Mouse (Mus musculus) limb, embryonic 10.5 days (tissue): ENCODE measurements at regions not wholly inside any gene's neighbourhood (a gene's known extent, or its start where the extent isn't known, plus 50 kb on each side); places are given as distances from the start of the nearest gene placed in this dataset.

Experiments used
- DNase-seq: peaks from one replicate; pipeline ENCODE4 v3.0.0-alpha.2; 2017; ENCODE audit warnings: low spot score
- H3K27ac ChIP-seq: fragments of 300-500 bp; sonication (generic); 2 replicates; pipeline ENCODE4 v1.5.1; 2016; ENCODE audit warnings: mild to moderate bottlenecking
- H3K27me3 ChIP-seq: fragments of 300-500 bp; sonication (generic); 2 replicates; pipeline ENCODE4 v1.6.1; 2016; ENCODE audit warnings: low read depth, mild to moderate bottlenecking; ENCODE audit not compliant: poor library complexity, severe bottlenecking
- H3K36me3 ChIP-seq: fragments of 300-500 bp; sonication (generic); 2 replicates; pipeline ENCODE4 v1.6.1; 2016; ENCODE audit warnings: mild to moderate bottlenecking, moderate library complexity
- H3K4me1 ChIP-seq: fragments of 300-500 bp; sonication (generic); 2 replicates; pipeline ENCODE4 v1.6.1; 2016
- H3K4me3 ChIP-seq: fragments of 300-500 bp; sonication (generic); 2 replicates; pipeline ENCODE4 v1.5.1; 2016; ENCODE audit warnings: mild to moderate bottlenecking, moderate library complexity
- H3K9me3 ChIP-seq: fragments of 300-500 bp; sonication (generic); replicated peaks from 2 replicates; pipeline ENCODE4 v1.6.1; 2016; ENCODE audit warnings: mild to moderate bottlenecking
- WGBS: fragments of 180-500 bp; shearing (Covaris S2); methylation state at CpG from one replicate; pipeline ENCODE4 v1.1.7; 2016; 5-methylcytosine and 5-hydroxymethylcytosine counted together

DNA sequence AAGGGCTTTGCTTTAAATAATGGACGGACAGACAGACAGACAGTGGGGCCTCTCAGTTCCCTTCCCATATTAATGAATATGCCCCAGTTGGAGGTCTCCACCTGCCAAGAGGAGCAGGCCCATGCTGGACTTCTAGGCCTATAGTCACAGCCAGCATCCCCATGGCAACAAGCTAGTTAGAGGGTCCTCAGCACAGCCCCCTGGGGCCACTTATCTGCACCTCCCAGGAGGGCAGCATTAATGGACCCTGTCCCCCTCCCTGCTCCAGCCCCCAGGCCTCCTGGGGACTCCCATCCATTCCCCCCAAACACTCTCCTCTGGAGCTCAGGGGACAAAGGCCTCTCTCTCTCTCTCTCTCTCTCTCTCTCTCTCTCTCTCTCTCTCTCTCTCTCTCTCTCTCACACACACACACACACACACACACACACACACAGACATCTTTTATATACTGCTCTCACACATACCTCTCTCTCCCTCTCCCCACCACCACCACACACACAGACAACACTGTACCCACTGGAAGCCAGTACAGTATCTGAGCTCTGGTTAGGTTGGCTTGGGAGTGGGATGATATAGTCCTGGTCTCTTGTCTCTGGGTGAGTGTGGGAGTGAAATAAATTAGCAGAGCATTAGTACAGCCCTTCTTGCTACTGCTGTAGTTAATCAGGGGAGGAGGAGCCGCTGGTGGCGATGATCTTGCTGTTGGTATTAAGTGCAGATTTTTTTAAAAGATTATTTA, 127.7 kb downstream of the Mrm1 start:
- H3K27me3 ChIP-seq, result peaks cover 17% of the 10 kb centered on the region; the same call in 1 of the 2 replicates
- H3K4me3 ChIP-seq, result no peak overlapping the region
- WGBS, result 70% methylated on average over 3 of the region's 3 CpGs
- no peaks in the 10 kb centered on the region for H3K9me3 ChIP-seq
- peaks cover 16% of the 10 kb centered on the region for H3K4me1 ChIP-seq
- no peak for DNase-seq
- H3K27ac ChIP-seq, result no peak overlapping the region
- H3K36me3 ChIP-seq, result no peaks in the 10 kb centered on the region

DNA sequence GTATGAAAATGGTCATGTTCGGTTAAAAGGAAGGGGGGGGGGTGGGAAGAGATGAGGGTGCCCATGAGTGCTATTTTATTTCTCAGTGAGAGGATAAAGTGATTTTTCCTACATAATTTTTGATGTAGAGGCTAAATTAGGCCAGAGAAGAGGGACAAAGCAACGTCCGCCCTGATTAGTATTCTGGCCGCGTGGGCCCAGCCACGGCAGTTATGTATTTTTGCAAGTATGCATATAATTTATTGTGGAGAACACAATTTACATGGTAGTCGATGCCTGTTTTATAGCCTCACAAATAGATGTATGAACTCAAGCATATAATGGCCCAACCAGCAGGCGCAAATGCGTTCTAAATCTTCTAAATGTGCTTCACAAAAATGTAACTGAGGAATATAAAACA, 132.8 kb downstream of the Mrm1 start:
- no peaks in the 10 kb centered on the region for H3K9me3 ChIP-seq
- H3K36me3 ChIP-seq, result no peaks in the 10 kb centered on the region
- H3K4me1 ChIP-seq, result peaks cover 13% of the 10 kb centered on the region
- H3K27me3 ChIP-seq, result peaks cover 19% of the 10 kb centered on the region; the same call in 1 of the 2 replicates
- 91% methylated on average over 9 of the region's 9 CpGs for WGBS
- no peak for DNase-seq
- no peak overlapping the region for H3K27ac ChIP-seq
- H3K4me3 ChIP-seq, result no peak overlapping the region

DNA sequence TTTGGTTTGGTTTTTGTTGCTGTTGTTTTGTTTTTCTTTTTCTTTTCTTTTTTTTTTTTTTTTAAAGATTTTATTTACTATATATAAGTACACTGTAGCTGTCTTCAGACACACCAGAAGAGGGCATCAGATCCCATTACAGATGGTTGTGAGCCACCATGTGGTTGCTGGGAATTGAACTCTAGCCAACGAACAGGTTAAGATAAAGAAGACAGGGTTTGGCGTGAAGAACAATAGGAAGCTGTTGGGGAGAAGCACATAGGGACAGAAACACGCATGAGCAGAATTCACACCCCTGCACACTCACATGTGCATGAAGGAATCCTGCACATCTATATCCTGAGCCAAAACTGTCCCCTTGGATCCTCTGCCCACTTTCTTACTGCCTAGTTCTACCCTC, 135.0 kb downstream of the Mrm1 start:
- no peak for DNase-seq
- no peaks in the 10 kb centered on the region for H3K36me3 ChIP-seq
- H3K27me3 ChIP-seq, result peaks cover 32% of the 10 kb centered on the region; the same call in 1 of the 2 replicates
- WGBS, result 92% methylated on average over 3 of the region's 3 CpGs
- no peak overlapping the region for H3K4me3 ChIP-seq
- peaks cover 8% of the 10 kb centered on the region for H3K4me1 ChIP-seq
- H3K27ac ChIP-seq, result no peak overlapping the region
- H3K9me3 ChIP-seq, result no peaks in the 10 kb centered on the region

DNA sequence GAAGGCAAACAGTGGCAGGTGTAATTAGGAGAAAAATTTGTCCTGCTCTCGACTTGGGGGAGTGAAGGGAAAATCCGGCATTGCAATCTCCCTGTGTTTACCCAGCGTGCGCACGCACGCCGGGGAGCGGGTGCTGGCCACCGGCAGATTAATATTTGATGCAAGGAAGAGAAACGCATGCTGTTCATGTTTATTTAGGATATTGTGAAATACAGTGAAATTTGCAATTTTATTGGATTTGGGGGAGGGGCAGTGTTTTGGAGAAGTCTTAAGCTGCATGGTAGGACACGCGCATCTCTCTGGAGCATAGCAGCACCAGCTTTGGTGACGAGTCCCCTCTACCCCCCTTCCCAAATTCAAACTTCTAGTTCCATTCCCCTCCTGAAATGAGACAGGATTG, 136.4 kb downstream of the Mrm1 start:
- DNase-seq, result no peak
- Histone ChIP-seq H3K36me3 (no peaks in the 10 kb centered on the region), H3K9me3 (no peaks in the 10 kb centered on the region), H3K4me3 (no peak overlapping the region), H3K27ac (no peak overlapping the region), H3K27me3 (peaks cover 46% of the 10 kb centered on the region; the same call in 1 of the 2 replicates), H3K4me1 (peaks cover 8% of the 10 kb centered on the region)
- WGBS, result 92% methylated on average over 13 of the region's 13 CpGs

DNA sequence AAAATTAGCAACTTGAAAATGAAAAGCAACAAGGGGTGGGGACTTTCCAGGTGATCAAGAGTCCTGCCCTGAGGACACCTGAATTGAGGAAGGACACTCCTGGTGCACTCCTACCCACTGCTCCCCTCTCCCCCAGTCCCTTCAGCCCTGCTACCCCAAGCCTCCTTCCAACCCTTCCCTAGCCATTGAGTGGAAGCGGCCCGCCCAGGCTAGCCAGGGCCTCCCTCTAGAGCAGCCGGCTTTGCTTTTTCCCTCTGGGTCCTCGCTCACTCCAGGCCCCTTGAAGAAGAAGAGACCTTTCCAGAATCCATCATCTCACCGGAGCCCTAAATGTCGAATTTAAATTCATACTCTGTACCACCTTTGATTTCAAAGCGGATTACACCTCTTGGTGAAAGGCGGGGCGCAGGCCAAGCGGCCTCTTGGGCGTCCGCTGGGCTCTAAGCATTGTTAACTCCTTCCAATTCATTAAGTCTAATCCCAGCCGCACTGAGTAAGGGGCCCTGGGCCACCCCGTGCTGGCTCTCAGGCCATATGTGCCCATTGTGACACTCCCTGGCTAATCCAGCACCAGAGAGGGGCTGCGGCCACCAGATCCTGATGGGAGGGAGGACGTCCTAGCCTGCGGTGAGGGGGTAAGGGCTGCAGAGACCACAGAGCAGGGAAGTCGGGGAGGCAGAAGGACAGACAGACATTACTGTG, 142.8 kb downstream of the Mrm1 start:
- peaks cover 14% of the 10 kb centered on the region for H3K4me1 ChIP-seq
- no peaks in the 10 kb centered on the region for H3K36me3 ChIP-seq
- no peak for DNase-seq
- H3K4me3 ChIP-seq, result no peak overlapping the region
- 30% methylated on average over 18 of the region's 18 CpGs for WGBS
- no peaks in the 10 kb centered on the region for H3K9me3 ChIP-seq
- peaks cover 57% of the 10 kb centered on the region for H3K27me3 ChIP-seq
- no peak overlapping the region for H3K27ac ChIP-seq

DNA sequence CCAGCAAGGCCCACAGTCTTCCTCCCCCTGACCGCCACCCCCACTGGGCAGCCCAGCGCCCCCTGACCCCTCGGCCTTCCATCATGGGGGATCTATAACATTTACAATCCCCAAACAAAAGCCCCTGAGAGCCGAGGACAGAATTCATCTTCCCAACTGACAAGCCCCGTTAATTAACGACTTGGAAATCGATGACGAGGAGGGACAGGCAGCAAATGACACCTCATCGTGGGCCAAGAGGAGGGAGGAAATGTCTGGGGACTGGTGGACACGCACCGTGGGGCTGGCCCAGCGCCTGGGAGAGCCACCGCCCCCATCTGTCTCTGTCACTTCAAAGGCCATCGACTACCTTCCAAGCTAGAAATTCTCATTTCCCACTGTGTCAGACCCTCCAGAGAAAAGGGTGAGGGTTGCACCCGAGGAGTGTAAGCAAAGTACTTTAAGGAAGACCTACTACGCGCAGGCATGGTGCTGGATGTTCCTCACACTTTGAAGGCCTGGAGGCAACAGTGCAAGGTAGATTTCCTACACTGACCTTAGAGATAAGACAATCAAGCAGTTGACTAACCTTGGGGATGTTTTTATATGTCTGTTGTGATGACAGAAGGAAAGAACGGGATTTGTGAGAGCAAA, 146.4 kb downstream of the Mrm1 start:
- H3K27ac ChIP-seq, result no peak overlapping the region
- H3K9me3 ChIP-seq, result no peaks in the 10 kb centered on the region
- 29% methylated on average over 18 of the region's 18 CpGs for WGBS
- no peak for DNase-seq
- peaks cover 23% of the 10 kb centered on the region for H3K27me3 ChIP-seq
- H3K36me3 ChIP-seq, result no peaks in the 10 kb centered on the region
- no peak overlapping the region for H3K4me3 ChIP-seq
- H3K4me1 ChIP-seq, result peaks cover 10% of the 10 kb centered on the region; the same call in 1 of the 2 replicates

DNA sequence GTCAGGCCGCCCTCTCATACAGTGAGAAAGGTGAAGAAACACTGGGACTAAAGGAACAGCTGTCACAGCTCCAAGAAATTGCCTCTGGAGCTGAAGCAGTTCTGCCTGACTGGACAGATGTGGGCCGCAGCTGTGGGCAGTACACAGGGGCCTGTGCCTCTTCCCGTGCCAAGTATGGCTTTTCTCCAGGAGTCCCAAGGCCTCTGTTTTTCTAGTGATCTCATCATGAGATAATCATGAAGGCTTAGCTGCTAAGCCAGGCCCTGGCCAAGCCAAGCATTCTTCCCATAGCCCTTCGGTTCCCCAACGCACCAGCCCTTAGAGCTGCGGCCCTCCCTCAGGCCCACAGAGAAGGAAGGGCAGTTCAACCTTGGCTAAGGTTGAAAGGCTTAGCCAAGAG, 146.2 kb upstream of the Lhx1 start:
- no peak for DNase-seq

DNA sequence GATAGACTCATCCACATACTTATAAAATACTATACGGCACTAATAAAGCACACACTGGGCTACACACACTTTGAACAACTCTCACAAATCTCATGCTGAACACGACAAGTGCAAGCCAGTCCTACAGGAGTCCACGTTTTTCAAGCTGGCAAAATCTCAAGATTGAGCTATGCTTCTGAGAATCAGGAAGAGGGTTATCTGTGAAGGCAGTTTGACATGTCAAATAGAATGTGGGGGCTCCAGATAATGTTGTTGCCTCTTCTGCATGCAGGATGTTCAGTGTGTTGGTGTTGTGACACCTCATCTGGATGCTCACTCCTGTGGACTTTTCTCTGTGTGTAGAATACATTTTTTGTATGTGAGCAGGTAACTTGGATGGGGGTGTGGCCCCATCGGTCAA, 142.4 kb upstream of the Lhx1 start:
- 0 out of 2 replicates have a peak, but pooled peaks cover 4% of the 10 kb centered on the region for H3K4me1 ChIP-seq
- no peak overlapping the region for H3K27ac ChIP-seq
- H3K4me3 ChIP-seq, result no peak overlapping the region
- no peaks in the 10 kb centered on the region for H3K9me3 ChIP-seq
- no peaks in the 10 kb centered on the region for H3K27me3 ChIP-seq
- H3K36me3 ChIP-seq, result no peaks in the 10 kb centered on the region
- no peak for DNase-seq
- WGBS, result 84% methylated on average over 4 of the region's 4 CpGs

More for the DNA sequence above, 146.2 kb upstream of the Lhx1 start:
- 85% methylated on average over 6 of the region's 6 CpGs for WGBS
- Histone ChIP-seq H3K9me3 (no peaks in the 10 kb centered on the region), H3K27me3 (peaks cover 9% of the 10 kb centered on the region), H3K4me3 (no peak overlapping the region), H3K36me3 (no peaks in the 10 kb centered on the region), H3K27ac (no peak overlapping the region), H3K4me1 (0 out of 2 replicates have a peak, but pooled peaks cover 6% of the 10 kb centered on the region)

DNA sequence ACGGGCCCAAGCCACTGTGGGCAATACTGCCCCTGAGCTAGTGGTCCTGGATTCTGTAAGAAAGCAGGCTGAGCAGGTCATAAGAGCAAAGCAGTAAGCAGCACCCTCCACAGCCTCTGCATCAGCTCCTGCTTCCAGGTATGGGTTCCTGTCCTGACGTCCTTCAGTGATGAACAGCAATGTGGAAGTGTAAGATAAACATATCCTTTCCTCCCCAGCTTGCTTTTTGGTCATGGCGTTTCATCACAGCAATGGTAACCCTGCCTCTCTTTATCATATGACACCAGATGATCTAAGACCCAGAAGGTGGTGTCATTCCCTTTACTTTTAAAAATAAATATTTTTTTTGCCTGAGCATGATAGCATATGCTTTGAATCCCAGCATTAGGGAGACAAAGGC, 138.9 kb upstream of the Lhx1 start:
- H3K4me3 ChIP-seq, result no peak overlapping the region
- peaks cover 24% of the 10 kb centered on the region for H3K4me1 ChIP-seq
- no peak overlapping the region for H3K27ac ChIP-seq
- WGBS, result 80% methylated on average over 3 of the region's 3 CpGs
- peaks cover 9% of the 10 kb centered on the region; the same call in 1 of the 2 replicates for H3K27me3 ChIP-seq
- DNase-seq, result no peak
- no peaks in the 10 kb centered on the region for H3K36me3 ChIP-seq
- H3K9me3 ChIP-seq, result no peaks in the 10 kb centered on the region

DNA sequence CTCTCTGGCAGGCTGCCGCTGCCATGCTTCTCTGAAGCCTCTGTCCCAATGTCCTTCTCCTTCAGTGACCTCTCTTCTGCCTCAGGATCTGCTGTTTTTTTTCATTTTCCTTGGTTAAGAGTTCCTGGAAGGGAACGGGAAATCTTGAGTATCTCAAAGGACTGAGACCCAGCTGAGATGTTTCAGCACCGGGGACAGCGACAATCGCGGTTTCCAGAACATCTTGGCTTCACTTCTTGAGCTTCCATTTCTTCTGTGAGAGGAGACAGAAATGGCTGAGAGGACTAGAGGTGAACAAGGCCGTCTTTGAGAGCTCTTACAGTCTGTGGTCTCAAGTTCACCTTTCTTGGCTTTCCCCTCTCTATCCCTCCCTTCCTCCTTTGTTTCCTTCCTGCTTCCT, 136.6 kb upstream of the Lhx1 start:
- 18% methylated on average over 7 of the region's 7 CpGs for WGBS
- Histone ChIP-seq H3K27ac (no peak overlapping the region), H3K36me3 (no peaks in the 10 kb centered on the region), H3K9me3 (no peaks in the 10 kb centered on the region), H3K27me3 (peaks cover 16% of the 10 kb centered on the region; the same call in 1 of the 2 replicates), H3K4me1 (peaks cover 21% of the 10 kb centered on the region), H3K4me3 (no peak overlapping the region)
- peak; percentile 90 for DNase-seq

DNA sequence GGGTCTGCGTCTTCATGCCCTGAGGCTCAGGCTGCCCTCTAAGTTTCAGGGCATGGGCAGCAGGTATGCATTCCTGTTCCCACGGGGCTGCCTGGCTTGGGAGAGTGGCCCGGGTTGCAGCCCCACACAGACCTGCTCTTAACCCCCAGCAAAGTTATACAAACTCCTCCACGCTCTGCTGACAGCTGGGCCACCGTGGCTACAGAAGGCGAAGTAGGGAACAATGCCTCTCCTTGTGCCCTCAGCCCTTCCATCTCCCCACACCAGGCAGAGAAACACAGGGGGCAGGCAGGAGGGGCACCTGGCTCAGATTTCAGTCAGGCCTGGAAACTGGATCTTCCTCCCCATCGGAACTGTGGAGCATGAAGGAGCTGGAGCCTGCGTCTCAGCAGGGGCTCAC, 135.5 kb upstream of the Lhx1 start:
- H3K27me3 ChIP-seq, result peaks cover 16% of the 10 kb centered on the region; the same call in 1 of the 2 replicates
- peaks cover 21% of the 10 kb centered on the region for H3K4me1 ChIP-seq
- H3K4me3 ChIP-seq, result no peak overlapping the region
- H3K9me3 ChIP-seq, result no peaks in the 10 kb centered on the region
- H3K36me3 ChIP-seq, result no peaks in the 10 kb centered on the region
- WGBS, result 36% methylated on average over 8 of the region's 8 CpGs
- no peak overlapping the region for H3K27ac ChIP-seq
- no peak for DNase-seq

DNA sequence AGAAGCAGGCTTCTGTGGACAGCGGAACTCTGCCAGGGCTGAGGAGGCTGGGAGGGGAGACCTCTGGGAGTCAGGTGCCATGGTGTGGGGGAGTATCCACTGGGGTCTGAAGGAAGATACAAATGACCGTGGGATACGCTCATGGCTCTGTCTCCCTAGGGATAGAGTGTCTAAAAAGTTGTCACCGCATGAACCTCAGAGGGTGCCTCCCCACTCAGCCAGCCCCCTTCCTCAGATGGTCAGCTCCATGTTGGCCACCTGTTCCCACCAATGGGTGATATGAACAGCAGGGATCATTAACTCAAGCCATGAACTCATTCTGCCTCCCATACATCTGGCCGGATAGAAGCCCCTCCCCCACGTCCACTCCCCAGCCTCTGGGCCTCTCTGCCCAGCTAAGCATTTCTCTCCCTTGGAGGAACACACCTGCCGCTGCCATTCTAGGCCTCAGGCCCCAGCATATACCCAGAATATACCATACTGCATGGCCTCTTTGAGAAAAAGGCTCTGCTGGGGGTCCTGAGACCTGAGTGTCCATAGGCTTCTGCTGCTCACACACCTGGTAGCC, 134.1 kb upstream of the Lhx1 start:
- WGBS, result 83% methylated on average over 7 of the region's 7 CpGs
- Histone ChIP-seq H3K4me1 (peaks cover 21% of the 10 kb centered on the region), H3K4me3 (no peak overlapping the region), H3K27me3 (peaks cover 28% of the 10 kb centered on the region), H3K27ac (no peak overlapping the region), H3K9me3 (no peaks in the 10 kb centered on the region), H3K36me3 (no peaks in the 10 kb centered on the region)
- DNase-seq, result no peak

DNA sequence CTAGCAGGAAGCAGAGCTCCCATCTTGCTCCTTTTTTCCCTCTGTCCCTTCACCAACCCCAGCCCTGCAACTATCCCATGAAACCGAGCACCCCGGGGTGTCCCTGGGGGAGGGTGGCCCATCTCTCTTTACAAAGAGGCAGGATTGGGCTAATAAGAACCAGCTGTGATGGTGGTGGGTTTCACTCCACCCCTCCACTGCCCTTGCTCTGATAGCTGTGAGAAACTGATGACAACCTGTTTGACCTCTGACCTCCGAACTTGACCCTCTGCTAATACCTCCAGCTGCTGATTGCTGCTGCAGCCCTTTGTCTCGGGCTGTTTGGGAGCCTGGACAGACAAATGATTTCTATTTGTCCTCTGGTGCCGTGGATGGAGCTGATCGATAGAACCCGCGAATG, 128.1 kb upstream of the Lhx1 start:
- no peaks in the 10 kb centered on the region for H3K36me3 ChIP-seq
- peaks cover 14% of the 10 kb centered on the region for H3K4me1 ChIP-seq
- H3K4me3 ChIP-seq, result no peak overlapping the region
- peaks cover 41% of the 10 kb centered on the region for H3K27me3 ChIP-seq
- 31% methylated on average over 8 of the region's 8 CpGs for WGBS
- DNase-seq, result peak; percentile 45
- H3K27ac ChIP-seq, result no peak overlapping the region
- H3K9me3 ChIP-seq, result no peaks in the 10 kb centered on the region
